Mouse (Mus musculus): ENCODE results near the gene Dmap1.

DNA sequence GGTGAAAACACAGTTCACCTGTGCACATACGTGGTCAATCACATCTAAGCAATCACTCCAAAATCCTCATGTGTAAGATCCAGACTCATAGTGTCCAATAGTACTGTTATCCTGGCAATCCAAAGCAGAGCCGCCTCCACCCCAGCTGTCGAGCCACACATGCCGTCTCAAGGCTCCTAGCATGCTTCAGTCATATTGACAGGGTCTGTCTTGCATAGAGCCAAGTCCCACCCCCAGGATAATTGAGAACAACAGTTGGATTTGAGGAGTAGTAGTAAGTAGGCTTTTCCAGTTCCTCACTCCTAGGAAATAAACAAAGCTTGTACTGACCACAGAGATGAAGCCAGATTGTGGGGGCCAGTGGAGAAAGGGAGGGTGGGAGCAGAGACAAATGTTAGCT lies 24.4 kb downstream of the Dmap1 start:
- TF ChIP-seq ZC3H11A (IDR thresholded peaks at IDR 0.05; ENCODE audit: borderline replicate concordance, low read depth, low read length) (no peak), ZNF384 (IDR thresholded peaks at IDR 0.05; ENCODE audit: low read depth, low read length) (no peak), MAFK (IDR thresholded peaks at IDR 0.05; ENCODE audit: insufficient read depth, low read depth, low read length) (no peak)

Measured in ES-E14 (cell line).